Mouse (Mus musculus): ENCODE data around the gene Zbtb3. TPM values are rescaled to one million over a fixed set of nuclear protein-coding genes. Genes with fewer than 3 reads are reported as not detected.

The Zbtb3 gene
- 2.0 and 2.4 TPM in 2 replicates for polyA plus RNA-seq (2012; ENCODE audit: insufficient read depth, insufficient read length, missing spikeins)

- H3K4me3 ChIP-seq (ENCODE audit: insufficient read depth, low read length): peak within 1 kb of the TSS; percentile 69
- peak within 1 kb of the TSS; percentile 59 for H3K27ac ChIP-seq (ENCODE audit: insufficient read depth, low read depth, low read length)
- H3K4me1 ChIP-seq (ENCODE audit: control insufficient read depth, insufficient read depth, low read length): peaks cover 27% of the 10 kb centered on the region
- TF ChIP-seq CTCF (IDR thresholded peaks at IDR 0.05; ENCODE audit: low read depth, low read length): no peak
- TF ChIP-seq POLR2A (IDR thresholded peaks at IDR 0.05; ENCODE audit: borderline replicate concordance, low read depth, low read length): 0 out of 2 replicates have a peak, but pooled peaks have one; percentile 32
Observed at GRCm38 (mm10) chr19:8802130-8802821, at the start of gene Zbtb3. Zbtb3 (plus strand) TSS chr19:8802555.

DNA sequence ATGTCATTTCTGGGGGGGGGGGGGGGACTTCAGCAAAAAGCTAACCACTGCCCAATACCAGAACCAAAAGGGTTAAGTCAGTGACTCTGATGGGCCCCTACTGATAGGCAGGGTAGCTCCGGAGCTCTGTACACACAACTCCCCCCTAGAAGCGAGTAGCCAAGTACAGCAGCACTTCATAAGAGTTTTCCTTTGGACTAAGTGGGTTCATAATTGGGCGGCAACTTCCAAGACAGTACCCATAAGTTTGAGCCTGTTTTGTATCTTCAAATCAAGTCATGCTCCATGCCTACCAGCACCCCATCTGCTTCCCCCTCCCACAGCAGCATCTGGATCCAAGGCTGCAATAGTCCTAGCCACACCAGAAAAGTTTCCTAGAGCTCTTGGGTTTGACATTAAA is 46.7 kb upstream of the Zbtb3 start:
- Histone ChIP-seq H3K4me1 (ENCODE audit: control insufficient read depth, insufficient read depth, low read length) (peaks cover 14% of the 10 kb centered on the region), H3K27ac (ENCODE audit: insufficient read depth, low read depth, low read length) (no peak overlapping the region), H3K4me3 (ENCODE audit: insufficient read depth, low read length) (peak overlapping the region; percentile 9; the same call in 1 of the 2 replicates)

GRCm38 (mm10) chr19:8756635-8757387 is 45.5 kb upstream of the Zbtb3 start, which contains the start of gene Nxf1:
Nxf1 (plus strand) TSS chr19:8757073.
- TF ChIP-seq CTCF (IDR thresholded peaks at IDR 0.05; ENCODE audit: low read depth, low read length) (no peak), POLR2A (IDR thresholded peaks at IDR 0.05; ENCODE audit: borderline replicate concordance, low read depth, low read length) (peak; percentile 56; the same call in 1 of the 2 replicates)
- peak within 1 kb of the TSS; percentile 93 for H3K4me3 ChIP-seq (ENCODE audit: insufficient read depth, low read length)
- peaks cover 18% of the 10 kb centered on the region for H3K4me1 ChIP-seq (ENCODE audit: control insufficient read depth, insufficient read depth, low read length)

More for the DNA sequence above, 46.7 kb upstream of the Zbtb3 start:
- TF ChIP-seq POLR2A (IDR thresholded peaks at IDR 0.05; ENCODE audit: borderline replicate concordance, low read depth, low read length) (no peak), CTCF (IDR thresholded peaks at IDR 0.05; ENCODE audit: low read depth, low read length) (no peak)

DNA sequence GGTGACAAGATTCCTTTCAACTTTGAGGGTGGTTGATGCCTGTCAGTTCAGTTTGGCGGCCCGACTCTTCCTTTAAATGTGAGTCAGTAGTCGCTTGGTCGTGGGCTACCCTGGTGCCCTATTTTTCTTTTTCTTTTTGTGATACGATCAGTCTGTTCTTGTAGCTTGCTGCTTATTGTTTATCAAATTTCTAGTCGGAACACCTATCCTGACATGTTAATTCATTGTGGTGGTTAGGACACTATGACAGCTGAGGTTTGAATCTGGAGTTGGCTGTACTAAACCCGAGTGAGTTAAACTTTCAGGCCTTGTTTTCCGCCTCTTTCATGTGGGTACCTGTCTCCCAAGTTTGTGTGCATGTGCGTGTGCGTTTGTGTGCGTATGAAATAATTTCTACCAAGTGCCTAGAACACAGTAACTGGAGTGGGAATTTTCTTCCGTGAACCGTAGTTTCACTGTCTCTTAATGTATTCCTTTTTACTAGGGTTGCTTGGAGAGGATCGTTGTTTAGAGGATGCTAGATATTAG is 44.8 kb upstream of the Zbtb3 start:
- peaks cover 23% of the 10 kb centered on the region for H3K4me1 ChIP-seq (ENCODE audit: control insufficient read depth, insufficient read depth, low read length)
- peak overlapping the region; percentile 93 for H3K4me3 ChIP-seq (ENCODE audit: insufficient read depth, low read length)
- TF ChIP-seq POLR2A (IDR thresholded peaks at IDR 0.05; ENCODE audit: borderline replicate concordance, low read depth, low read length) (no peak), CTCF (IDR thresholded peaks at IDR 0.05; ENCODE audit: low read depth, low read length) (no peak)
- H3K27ac ChIP-seq (ENCODE audit: insufficient read depth, low read depth, low read length): peak overlapping the region; percentile 61; the same call in 1 of the 2 replicates

More at GRCm38 (mm10) chr19:8756635-8757387, 45.5 kb upstream of the Zbtb3 start, which contains the start of gene Nxf1:
- peak within 1 kb of the TSS; percentile 61 for H3K27ac ChIP-seq (ENCODE audit: insufficient read depth, low read depth, low read length)

- no peak overlapping the region for H3K4me3 ChIP-seq (ENCODE audit: insufficient read depth, low read length)
- TF ChIP-seq POLR2A (IDR thresholded peaks at IDR 0.05; ENCODE audit: borderline replicate concordance, low read depth, low read length): no peak
- no peak for TF ChIP-seq CTCF (IDR thresholded peaks at IDR 0.05; ENCODE audit: low read depth, low read length)
Observed at GRCm38 (mm10) chr19:8758899-8759298, 43.5 kb upstream of the Zbtb3 start.

DNA sequence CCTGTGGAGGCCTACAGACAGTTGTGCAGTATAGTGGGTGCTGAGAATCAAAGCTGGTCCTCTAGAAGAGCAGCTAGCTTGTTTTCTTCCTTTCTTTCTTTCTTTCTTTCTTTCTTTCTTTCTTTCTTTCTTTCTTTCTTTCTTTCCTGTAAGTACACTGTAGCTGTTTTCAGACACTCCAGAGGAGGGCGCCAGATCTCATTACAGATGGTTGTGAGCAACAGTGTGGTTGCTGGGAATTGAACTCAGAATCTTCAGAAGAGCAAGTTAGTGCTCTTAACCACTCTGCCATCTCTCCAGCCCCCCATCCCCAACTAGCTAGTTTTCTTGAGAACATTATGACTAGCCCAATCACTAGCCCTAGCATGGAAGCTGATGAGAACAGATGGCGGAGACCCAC is 41.6 kb upstream of the Zbtb3 start:
- H3K4me1 ChIP-seq (ENCODE audit: control insufficient read depth, insufficient read depth, low read length): peaks cover 27% of the 10 kb centered on the region
- TF ChIP-seq CTCF (IDR thresholded peaks at IDR 0.05; ENCODE audit: low read depth, low read length): no peak
- no peak for TF ChIP-seq POLR2A (IDR thresholded peaks at IDR 0.05; ENCODE audit: borderline replicate concordance, low read depth, low read length)
- no peak overlapping the region for H3K27ac ChIP-seq (ENCODE audit: insufficient read depth, low read depth, low read length)
- H3K4me3 ChIP-seq (ENCODE audit: insufficient read depth, low read length): no peak overlapping the region

More at GRCm38 (mm10) chr19:8758899-8759298, 43.5 kb upstream of the Zbtb3 start:
- H3K27ac ChIP-seq (ENCODE audit: insufficient read depth, low read depth, low read length): no peak overlapping the region
- H3K4me1 ChIP-seq (ENCODE audit: control insufficient read depth, insufficient read depth, low read length): peaks cover 33% of the 10 kb centered on the region

- H3K4me1 ChIP-seq (ENCODE audit: control insufficient read depth, insufficient read depth, low read length): peaks cover 25% of the 10 kb centered on the region
- peak overlapping the region; percentile 57 for H3K27ac ChIP-seq (ENCODE audit: insufficient read depth, low read depth, low read length)
- TF ChIP-seq POLR2A (IDR thresholded peaks at IDR 0.05; ENCODE audit: borderline replicate concordance, low read depth, low read length): no peak
- TF ChIP-seq CTCF (IDR thresholded peaks at IDR 0.05; ENCODE audit: low read depth, low read length): no peak
- H3K4me3 ChIP-seq (ENCODE audit: insufficient read depth, low read length): no peak overlapping the region
Observed at GRCm38 (mm10) chr19:8763276-8763675, 39.1 kb upstream of the Zbtb3 start.

- peaks cover 25% of the 10 kb centered on the region for H3K4me1 ChIP-seq (ENCODE audit: control insufficient read depth, insufficient read depth, low read length)
- no peak overlapping the region for H3K4me3 ChIP-seq (ENCODE audit: insufficient read depth, low read length)
- no peak overlapping the region for H3K27ac ChIP-seq (ENCODE audit: insufficient read depth, low read depth, low read length)
- no peak for TF ChIP-seq POLR2A (IDR thresholded peaks at IDR 0.05; ENCODE audit: borderline replicate concordance, low read depth, low read length)
- no peak for TF ChIP-seq CTCF (IDR thresholded peaks at IDR 0.05; ENCODE audit: low read depth, low read length)
Observed at GRCm38 (mm10) chr19:8765562-8765961, 36.8 kb upstream of the Zbtb3 start.

DNA sequence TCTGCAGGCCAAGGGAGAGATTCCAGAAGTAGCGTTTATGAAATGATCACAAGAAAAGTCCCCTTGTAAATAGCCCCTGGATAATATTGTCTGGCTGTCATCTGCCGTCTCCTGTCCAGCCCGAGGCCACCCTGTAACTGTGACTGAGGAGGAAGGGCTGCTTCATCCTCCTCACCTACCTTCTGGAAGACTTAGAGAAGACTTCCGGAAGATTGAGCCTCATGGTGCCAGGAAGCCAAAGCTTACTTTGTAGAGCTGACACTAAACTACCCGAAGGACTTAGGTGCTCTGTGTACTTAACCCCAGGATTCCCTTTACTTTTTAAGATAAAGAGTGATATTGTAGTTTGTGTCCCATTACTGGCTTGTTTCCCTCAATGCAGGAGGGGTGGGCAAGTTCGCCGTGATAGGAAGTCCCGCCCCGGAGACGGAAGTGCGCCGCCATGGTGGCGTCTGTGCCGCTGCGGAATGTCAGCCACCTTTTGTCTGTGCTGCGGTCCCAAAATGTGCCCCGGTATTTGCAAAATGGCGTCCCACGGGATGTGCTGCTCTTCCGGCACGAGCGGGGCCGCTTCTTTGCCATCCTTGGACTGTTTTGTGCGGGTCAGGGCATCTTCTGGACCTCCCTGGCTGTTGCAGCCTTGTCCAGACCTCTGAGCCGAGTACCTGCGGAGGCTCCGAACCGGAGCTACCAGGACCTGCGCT is 31.6 kb upstream of the Zbtb3 start, which contains the start of gene Tmem223:
Gene Tmem223 (plus strand): TSS at position 430 of the 704 bp plus-strand sequence.
- Histone ChIP-seq H3K4me1 (ENCODE audit: control insufficient read depth, insufficient read depth, low read length) (peaks cover 21% of the 10 kb centered on the region), H3K27ac (ENCODE audit: insufficient read depth, low read depth, low read length) (peak within 1 kb of the TSS; percentile 32), H3K4me3 (ENCODE audit: insufficient read depth, low read length) (peak within 1 kb of the TSS; percentile 79)
- TF ChIP-seq POLR2A (IDR thresholded peaks at IDR 0.05; ENCODE audit: borderline replicate concordance, low read depth, low read length): 0 out of 2 replicates have a peak, but pooled peaks have one; percentile 79
- TF ChIP-seq CTCF (IDR thresholded peaks at IDR 0.05; ENCODE audit: low read depth, low read length): no peak

Data from bone marrow macrophage, adult 2 months (primary cell).